Mouse (Mus musculus): Measurements from ENCODE around the gene Tcp11l2. TPM values are rescaled to one million over a fixed set of nuclear protein-coding genes. Genes with fewer than 3 reads are reported as not detected.

Tcp11l2 gene
- polyA plus RNA-seq, 1 experiment from 2014 or later = 27.5 TPM

GRCm38 (mm10) chr10:84641576-84641975, 65.2 kb downstream of the Tcp11l2 start:
- H3K9me3 ChIP-seq (replicated peaks) = no peaks in the 10 kb centered on the region
- ATAC-seq (ENCODE audit: low FRiP score) = no peak
- H3K4me3 ChIP-seq (replicated peaks) = no peak overlapping the region
- H3K36me3 ChIP-seq = peaks cover 39% of the 10 kb centered on the region
- no peaks in the 10 kb centered on the region for H3K27me3 ChIP-seq (replicated peaks)
- no peak overlapping the region for H3K27ac ChIP-seq (replicated peaks)
- H3K4me2 ChIP-seq = no peak overlapping the region
- peaks cover 2% of the 10 kb centered on the region; the same call in 1 of the 2 replicates for H3K4me1 ChIP-seq
- H3K9ac ChIP-seq (replicated peaks) = no peak overlapping the region
- 78% methylated on average over 2 of the region's 2 CpGs for whole genome bisulfite sequencing

- H3K27me3 ChIP-seq (replicated peaks) = no peaks in the 10 kb centered on the region
- ATAC-seq (ENCODE audit: low FRiP score) = no peak
- H3K4me3 ChIP-seq (replicated peaks) = no peak overlapping the region
- H3K9ac ChIP-seq (replicated peaks) = no peak overlapping the region
- H3K9me3 ChIP-seq (replicated peaks) = no peaks in the 10 kb centered on the region
- WGBS = 60% methylated on average over 8 of the region's 8 CpGs
- H3K27ac ChIP-seq (replicated peaks) = peak overlapping the region; percentile 34; the same call in 1 of the 2 replicates
- H3K4me2 ChIP-seq = no peak overlapping the region
- peaks cover 17% of the 10 kb centered on the region; the same call in 1 of the 2 replicates for H3K36me3 ChIP-seq
- H3K4me1 ChIP-seq = peaks cover 5% of the 10 kb centered on the region; the same call in 1 of the 2 replicates
Measured at GRCm38 (mm10) chr10:84645940-84646339, 69.5 kb downstream of the Tcp11l2 start.

DNA sequence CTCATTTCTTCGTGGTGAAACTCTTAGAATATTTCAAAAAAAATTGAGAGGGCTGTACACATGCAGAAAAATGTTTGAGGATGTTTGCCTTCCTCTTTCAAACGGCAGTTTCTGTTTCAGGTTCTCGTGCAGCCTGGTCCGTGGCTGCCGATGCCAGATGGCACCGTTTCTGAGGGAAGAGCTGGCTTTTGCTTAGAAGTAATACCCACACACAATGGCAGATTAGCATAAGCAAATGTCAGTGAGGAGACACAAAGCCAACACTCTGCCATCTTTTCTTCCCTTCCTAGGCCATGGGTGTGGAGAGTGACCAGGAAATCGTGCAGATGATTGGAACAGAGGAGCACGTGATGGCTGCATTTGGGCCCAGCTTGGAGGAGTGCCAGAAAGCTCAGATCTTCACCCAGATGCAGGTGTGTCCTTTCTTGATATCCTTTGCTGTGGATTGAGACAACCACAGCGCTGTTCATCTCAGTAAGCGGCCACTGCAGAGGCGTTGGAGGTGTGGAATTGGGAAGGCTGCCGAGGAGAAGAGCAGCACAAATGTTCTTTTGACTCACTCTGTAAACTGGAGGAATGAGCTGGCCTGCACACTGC, 70.2 kb downstream of the Tcp11l2 start:
- H3K27ac ChIP-seq (replicated peaks) = peak overlapping the region; percentile 34; the same call in 1 of the 2 replicates
- H3K4me3 ChIP-seq (replicated peaks) = no peak overlapping the region
- no peaks in the 10 kb centered on the region for H3K27me3 ChIP-seq (replicated peaks)
- no peak overlapping the region for H3K9ac ChIP-seq (replicated peaks)
- peak; percentile 41; the same call in 1 of the 2 replicates for ATAC-seq (ENCODE audit: low FRiP score)
- peaks cover 17% of the 10 kb centered on the region; the same call in 1 of the 2 replicates for H3K36me3 ChIP-seq
- 52% methylated on average over 12 of the region's 12 CpGs for WGBS
- H3K9me3 ChIP-seq (replicated peaks) = no peaks in the 10 kb centered on the region
- no peak overlapping the region for H3K4me2 ChIP-seq
- peaks cover 5% of the 10 kb centered on the region; the same call in 1 of the 2 replicates for H3K4me1 ChIP-seq

DNA sequence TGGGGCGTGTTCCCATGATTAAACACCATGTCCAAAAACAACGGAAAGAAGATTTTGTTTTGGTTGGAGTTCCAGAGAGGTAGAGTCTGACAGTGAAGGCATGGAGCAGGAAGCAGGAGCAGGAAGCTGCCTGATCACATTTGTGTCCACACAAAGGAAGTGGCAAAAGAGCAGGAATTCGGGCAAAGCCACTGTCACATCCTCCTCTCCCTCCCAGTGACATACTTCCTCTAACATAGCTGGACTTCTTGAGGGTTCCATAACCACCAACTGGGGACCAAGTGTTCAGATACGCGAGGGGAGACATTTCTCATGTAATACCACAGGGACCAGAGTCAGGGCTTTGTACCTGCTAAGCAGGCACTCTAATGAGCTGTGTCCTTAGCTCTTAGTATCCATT, 70.8 kb downstream of the Tcp11l2 start:
- H3K27ac ChIP-seq (replicated peaks) = peak overlapping the region; percentile 34; the same call in 1 of the 2 replicates
- H3K4me3 ChIP-seq (replicated peaks) = no peak overlapping the region
- no peaks in the 10 kb centered on the region for H3K27me3 ChIP-seq (replicated peaks)
- WGBS = 88% methylated on average over 5 of the region's 5 CpGs
- peaks cover 5% of the 10 kb centered on the region; the same call in 1 of the 2 replicates for H3K4me1 ChIP-seq
- H3K36me3 ChIP-seq = peaks cover 17% of the 10 kb centered on the region; the same call in 1 of the 2 replicates
- H3K9me3 ChIP-seq (replicated peaks) = no peaks in the 10 kb centered on the region
- H3K9ac ChIP-seq (replicated peaks) = no peak overlapping the region
- no peak overlapping the region for H3K4me2 ChIP-seq
- no peak for ATAC-seq (ENCODE audit: low FRiP score)

DNA sequence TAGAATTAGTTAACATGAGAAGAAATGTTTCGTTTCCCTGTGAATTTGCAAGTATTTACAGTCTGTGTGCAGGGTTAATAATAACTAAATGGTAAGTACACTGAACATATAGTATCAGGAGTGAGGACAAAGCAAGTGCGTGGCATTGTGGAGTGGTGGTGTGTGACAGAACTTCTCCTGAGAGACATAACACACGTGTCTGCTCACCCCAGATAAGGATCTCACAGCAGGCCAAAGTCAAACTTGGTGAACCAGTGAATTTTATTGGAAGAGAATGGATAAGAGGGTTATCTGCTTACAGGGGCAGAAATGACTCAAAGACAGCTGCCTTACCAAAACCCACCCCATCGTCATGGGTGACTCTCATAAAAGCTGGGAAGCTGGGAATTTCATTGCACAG, 72.5 kb downstream of the Tcp11l2 start:
- Histone ChIP-seq H3K4me2 (no peak overlapping the region), H3K4me1 (peaks cover 5% of the 10 kb centered on the region; the same call in 1 of the 2 replicates), H3K27me3 (replicated peaks) (no peaks in the 10 kb centered on the region), H3K4me3 (replicated peaks) (no peak overlapping the region), H3K9me3 (replicated peaks) (no peaks in the 10 kb centered on the region), H3K36me3 (peaks cover 28% of the 10 kb centered on the region), H3K27ac (replicated peaks) (no peak overlapping the region), H3K9ac (replicated peaks) (no peak overlapping the region)
- ATAC-seq (ENCODE audit: low FRiP score) = no peak
- 83% methylated on average over 4 of the region's 4 CpGs for WGBS

GRCm38 (mm10) chr10:84654029-84654428, 77.6 kb downstream of the Tcp11l2 start:
- H3K9me3 ChIP-seq (replicated peaks) = no peaks in the 10 kb centered on the region
- WGBS = 68% methylated on average over 4 of the region's 4 CpGs

GRCm38 (mm10) chr10:84654731-84655130, 78.3 kb downstream of the Tcp11l2 start:
- Histone ChIP-seq H3K9ac (replicated peaks) (no peak overlapping the region), H3K4me3 (replicated peaks) (no peak overlapping the region), H3K9me3 (replicated peaks) (no peaks in the 10 kb centered on the region), H3K4me2 (no peak overlapping the region), H3K36me3 (peaks cover 10% of the 10 kb centered on the region), H3K27ac (replicated peaks) (no peak overlapping the region), H3K27me3 (replicated peaks) (no peaks in the 10 kb centered on the region), H3K4me1 (peaks cover 13% of the 10 kb centered on the region)
- 92% methylated on average over 4 of the region's 4 CpGs for WGBS
- ATAC-seq (ENCODE audit: low FRiP score) = no peak

More at GRCm38 (mm10) chr10:84654029-84654428, 77.6 kb downstream of the Tcp11l2 start:
- Histone ChIP-seq H3K27ac (replicated peaks) (no peak overlapping the region), H3K36me3 (peaks cover 15% of the 10 kb centered on the region), H3K4me2 (no peak overlapping the region), H3K9ac (replicated peaks) (no peak overlapping the region), H3K4me1 (peaks cover 13% of the 10 kb centered on the region), H3K4me3 (replicated peaks) (no peak overlapping the region), H3K27me3 (replicated peaks) (no peaks in the 10 kb centered on the region)
- ATAC-seq (ENCODE audit: low FRiP score) = no peak

DNA sequence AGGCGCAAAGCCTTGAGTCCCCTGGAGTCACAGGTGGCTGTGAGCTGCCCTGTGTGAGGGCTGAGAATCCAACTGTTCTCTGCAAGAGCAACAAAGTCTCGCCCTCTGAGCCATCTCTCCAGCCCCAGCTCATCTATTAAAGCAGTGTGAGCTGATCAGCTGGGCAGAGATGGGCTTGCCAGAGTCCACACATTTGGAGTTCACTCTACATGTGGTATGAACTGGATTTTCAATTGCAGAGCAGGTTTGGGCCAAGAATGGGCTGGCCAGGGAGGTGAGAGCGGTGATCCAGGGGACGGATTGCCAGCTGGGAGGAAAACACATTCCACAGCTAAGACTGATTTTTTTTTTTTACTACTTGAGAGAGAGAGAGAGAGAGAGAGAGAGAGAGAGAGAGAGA, 80.2 kb downstream of the Tcp11l2 start:
- H3K4me2 ChIP-seq = no peak overlapping the region
- no peaks in the 10 kb centered on the region for H3K9me3 ChIP-seq (replicated peaks)
- H3K4me1 ChIP-seq = peaks cover 13% of the 10 kb centered on the region
- WGBS = 86% methylated on average over 4 of the region's 4 CpGs
- peaks cover 14% of the 10 kb centered on the region for H3K36me3 ChIP-seq
- H3K9ac ChIP-seq (replicated peaks) = no peak overlapping the region
- H3K27ac ChIP-seq (replicated peaks) = no peak overlapping the region
- no peak for ATAC-seq (ENCODE audit: low FRiP score)
- H3K4me3 ChIP-seq (replicated peaks) = no peak overlapping the region
- no peaks in the 10 kb centered on the region for H3K27me3 ChIP-seq (replicated peaks)

DNA sequence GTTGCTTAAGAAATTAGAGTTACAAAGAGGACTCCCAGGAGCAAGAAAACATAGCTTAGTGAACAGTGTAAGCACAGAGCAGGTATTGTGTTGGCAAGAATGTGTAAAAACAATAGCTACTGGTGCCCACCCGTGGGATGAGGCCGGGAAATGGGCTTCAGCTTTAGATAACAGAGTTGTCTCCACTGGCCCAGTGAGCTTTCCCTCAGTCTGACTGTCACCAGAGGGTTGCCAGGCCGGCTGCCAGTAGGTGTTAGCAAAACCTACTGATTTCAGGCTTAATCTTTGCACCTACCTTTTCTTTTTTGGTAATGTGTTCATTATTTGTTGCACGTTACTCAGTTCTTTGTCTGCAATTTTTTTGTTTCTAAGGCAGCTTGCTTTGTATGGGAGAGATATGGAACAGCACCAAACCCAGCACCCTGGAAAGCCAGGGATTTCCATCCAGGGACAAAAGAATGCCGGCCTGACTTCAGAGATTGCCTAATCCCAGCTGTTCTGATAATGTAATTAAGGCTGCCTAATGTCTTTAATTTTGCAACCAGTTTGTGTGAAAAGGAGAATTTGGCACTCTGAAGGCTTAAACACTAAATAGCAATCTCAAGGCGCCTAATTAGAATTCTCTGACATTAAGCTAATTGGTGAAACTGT, 81.1 kb downstream of the Tcp11l2 start:
- H3K4me2 ChIP-seq = no peak overlapping the region
- ATAC-seq (ENCODE audit: low FRiP score) = no peak
- WGBS = 41% methylated on average over 6 of the region's 6 CpGs

GRCm38 (mm10) chr10:84658088-84658848, 81.8 kb downstream of the Tcp11l2 start:
- H3K27ac ChIP-seq (replicated peaks) = no peak overlapping the region; the same call in 1 of the 2 replicates

More for the DNA sequence above, 81.1 kb downstream of the Tcp11l2 start:
- Histone ChIP-seq H3K4me3 (replicated peaks) (no peak overlapping the region), H3K9me3 (replicated peaks) (no peaks in the 10 kb centered on the region), H3K27ac (replicated peaks) (no peak overlapping the region), H3K36me3 (peaks cover 20% of the 10 kb centered on the region), H3K9ac (replicated peaks) (no peak overlapping the region), H3K4me1 (peaks cover 13% of the 10 kb centered on the region), H3K27me3 (replicated peaks) (no peaks in the 10 kb centered on the region)

DNA sequence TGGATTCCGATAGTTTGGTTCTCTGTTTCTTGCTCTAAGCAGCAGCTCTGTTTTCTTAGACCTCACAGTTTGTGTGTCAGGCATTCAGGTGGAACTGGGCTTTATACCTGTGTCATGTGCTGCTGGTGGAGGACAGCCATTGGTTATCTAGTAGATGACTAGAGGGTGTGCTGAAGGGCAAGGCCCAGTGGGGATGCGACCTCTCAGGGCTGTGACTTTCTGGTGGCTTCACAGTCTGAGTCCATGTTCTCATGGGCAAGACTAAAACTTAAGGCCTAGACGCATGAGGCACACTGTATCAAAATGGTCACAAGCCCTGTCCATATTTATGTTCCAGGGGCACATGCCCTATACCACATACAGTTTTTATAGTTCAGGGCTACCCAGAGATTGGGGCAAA, 82.9 kb downstream of the Tcp11l2 start:
- Histone ChIP-seq H3K4me1 (peaks cover 13% of the 10 kb centered on the region), H3K27me3 (replicated peaks) (no peaks in the 10 kb centered on the region), H3K36me3 (0 out of 2 replicates have a peak, but pooled peaks cover 10% of the 10 kb centered on the region), H3K9ac (replicated peaks) (no peak overlapping the region), H3K27ac (replicated peaks) (no peak overlapping the region), H3K4me3 (replicated peaks) (no peak overlapping the region), H3K9me3 (replicated peaks) (no peaks in the 10 kb centered on the region), H3K4me2 (no peak overlapping the region)
- no peak for ATAC-seq (ENCODE audit: low FRiP score)
- whole genome bisulfite sequencing = 94% methylated on average over 3 of the region's 3 CpGs

More at GRCm38 (mm10) chr10:84658088-84658848, 81.8 kb downstream of the Tcp11l2 start:
- H3K9ac ChIP-seq (replicated peaks) = no peak overlapping the region
- H3K27me3 ChIP-seq (replicated peaks) = no peaks in the 10 kb centered on the region
- H3K4me1 ChIP-seq = peaks cover 13% of the 10 kb centered on the region
- no peak overlapping the region for H3K4me3 ChIP-seq (replicated peaks)
- peaks cover 13% of the 10 kb centered on the region; the same call in 1 of the 2 replicates for H3K36me3 ChIP-seq
- WGBS = 43% methylated on average over 18 of the region's 18 CpGs
- H3K4me2 ChIP-seq = no peak overlapping the region
- no peak for ATAC-seq (ENCODE audit: low FRiP score)
- H3K9me3 ChIP-seq (replicated peaks) = no peaks in the 10 kb centered on the region

Data from neural tube, embryonic 15.5 days (tissue).